Mouse (Mus musculus): ENCODE measurements around the gene Il3. TPM values are rescaled to one million over a fixed set of nuclear protein-coding genes. Genes with fewer than 3 reads are reported as not detected.

The Il3 gene
- polyA plus RNA-seq, 1 experiment from 2014 or later: not detected

- in situ Hi-C loops (cut with MboI; ENCODE audit: low pct_unique_long_range_greater_than_20kb): no loop called here
These were observed 17.9 kb downstream of the Il3 start, which contains the start of gene Csf2 for GRCm38 (mm10) chr11:54248940-54249717. Gene Csf2 (minus strand): TSS chr11:54249667.

GRCm38 (mm10) chr11:54247251-54247950 lies 19.7 kb downstream of the Il3 start:
- ATAC-seq (no peak), DNase-seq (ENCODE audit: low read depth, low spot score) (no peak)
- ChIA-PET POLR2A (no interaction called here), CTCF (interaction anchor here (1.5 kb wide), 1 partner anchor 102 kb away, joined by 5 read pairs; no protein-coding TSS in a partner anchor)
- TF ChIP-seq CTCF (IDR thresholded peaks at IDR 0.05): no peak
- H3K27me3 ChIP-seq: no peaks in the 10 kb centered on the region
- in situ Hi-C loops (cut with MboI; ENCODE audit: low pct_unique_long_range_greater_than_20kb): no loop called here

More at GRCm38 (mm10) chr11:54248940-54249717, 17.9 kb downstream of the Il3 start, which contains the start of gene Csf2:
- CTCF ChIA-PET: interaction anchor here (1.3 kb wide), 1 partner anchor 11 kb away, joined by 3 read pairs; no protein-coding TSS in a partner anchor
- no peak for TF ChIP-seq CTCF (IDR thresholded peaks at IDR 0.05)
- POLR2A ChIA-PET: interaction anchor here (1.3 kb wide), 1 partner anchor 98 kb away, joined by 3 read pairs; no protein-coding TSS in a partner anchor
- ATAC-seq: no peak
- no peaks in the 10 kb centered on the region for H3K27me3 ChIP-seq
- no peak for DNase-seq (ENCODE audit: low read depth, low spot score)

GRCm38 (mm10) chr11:54244465-54244864 lies 22.6 kb downstream of the Il3 start:
- ChIA-PET CTCF (interaction anchor here (0.8 to 1.6 kb wide), 4 partner anchors 9 to 114 kb away, joined by 3 to 4 read pairs (median 4); no protein-coding TSS in a partner anchor), POLR2A (no interaction called here)
- TF ChIP-seq CTCF (IDR thresholded peaks at IDR 0.05): no peak
- DNase-seq (ENCODE audit: low read depth, low spot score): no peak
- no peak for ATAC-seq
- H3K27me3 ChIP-seq: no peaks in the 10 kb centered on the region
- in situ Hi-C loops (cut with MboI; ENCODE audit: low pct_unique_long_range_greater_than_20kb): no loop called here

GRCm38 (mm10) chr11:54242494-54242893 lies 24.6 kb downstream of the Il3 start:
- POLR2A ChIA-PET: no interaction called here
- DNase-seq (ENCODE audit: low read depth, low spot score): no peak
- no peak for TF ChIP-seq CTCF (IDR thresholded peaks at IDR 0.05)
- in situ Hi-C loops (cut with MboI; ENCODE audit: low pct_unique_long_range_greater_than_20kb): no loop called here
- H3K27me3 ChIP-seq: no peaks in the 10 kb centered on the region
- CTCF ChIA-PET: interaction anchor here (0.9 kb wide), 1 partner anchor 22 kb away, joined by 3 read pairs; no protein-coding TSS in a partner anchor
- ATAC-seq: no peak

- no peak for TF ChIP-seq CTCF (IDR thresholded peaks at IDR 0.05)
- ChIA-PET POLR2A (interaction anchor here (0.8 kb wide), 1 partner anchor 17 kb away, joined by 3 read pairs; no protein-coding TSS in a partner anchor), CTCF (interaction anchor here (1.0 to 1.6 kb wide), 3 partner anchors 11 to 21 kb away, joined by 3 to 5 read pairs (median 3); no protein-coding TSS in a partner anchor)
- in situ Hi-C loops (cut with MboI; ENCODE audit: low pct_unique_long_range_greater_than_20kb): no loop called here
- no peaks in the 10 kb centered on the region for H3K27me3 ChIP-seq
- peak; percentile 54 for ATAC-seq
- DNase-seq (ENCODE audit: low read depth, low spot score): no peak
These were observed 30.1 kb downstream of the Il3 start for GRCm38 (mm10) chr11:54236939-54237338.

GRCm38 (mm10) chr11:54227478-54227877 lies 39.6 kb downstream of the Il3 start:
- no peaks in the 10 kb centered on the region for H3K27me3 ChIP-seq
- in situ Hi-C loops (cut with MboI; ENCODE audit: low pct_unique_long_range_greater_than_20kb): no loop called here
- no peak for TF ChIP-seq CTCF (IDR thresholded peaks at IDR 0.05)
- ChIA-PET CTCF (interaction anchor here (1.1 to 2.3 kb wide), 2 partner anchors 9 to 27 kb away, joined by 3 to 8 read pairs; no protein-coding TSS in a partner anchor), POLR2A (no interaction called here)
- ATAC-seq (no peak), DNase-seq (ENCODE audit: low read depth, low spot score) (no peak)

GRCm38 (mm10) chr11:54224475-54224986 lies 42.5 kb downstream of the Il3 start:
- no peaks in the 10 kb centered on the region for H3K27me3 ChIP-seq
- ChIA-PET POLR2A (no interaction called here), CTCF (interaction anchor here (1.2 to 1.6 kb wide), 3 partner anchors 9 to 20 kb away, joined by 3 to 5 read pairs (median 4); no protein-coding TSS in a partner anchor)
- TF ChIP-seq CTCF (IDR thresholded peaks at IDR 0.05): no peak
- in situ Hi-C loops (cut with MboI; ENCODE audit: low pct_unique_long_range_greater_than_20kb): no loop called here
- DNase-seq (ENCODE audit: low read depth, low spot score) (no peak), ATAC-seq (peak; percentile 26)

- DNase-seq (ENCODE audit: low read depth, low spot score) (no peak), ATAC-seq (peak; percentile 26)
- no peak for TF ChIP-seq CTCF (IDR thresholded peaks at IDR 0.05)
- CTCF ChIA-PET: interaction anchor here (1.1 to 1.2 kb wide), 3 partner anchors 10 to 66 kb away, joined by 3 to 4 read pairs (median 4); no protein-coding TSS in a partner anchor
- no peaks in the 10 kb centered on the region for H3K27me3 ChIP-seq
- POLR2A ChIA-PET: interaction anchor here (0.7 kb wide), 1 partner anchor 9 kb away, joined by 3 read pairs; no protein-coding TSS in a partner anchor
- in situ Hi-C loops (cut with MboI; ENCODE audit: low pct_unique_long_range_greater_than_20kb): no loop called here
These were observed 43.2 kb downstream of the Il3 start for GRCm38 (mm10) chr11:54223637-54224474.

- POLR2A ChIA-PET: no interaction called here
- in situ Hi-C loops (cut with MboI; ENCODE audit: low pct_unique_long_range_greater_than_20kb): loop anchor here (5.0 to 10.0 kb wide), 2 partner anchors 32 to 65 kb away; no protein-coding TSS in a partner anchor
- TF ChIP-seq CTCF (IDR thresholded peaks at IDR 0.05): no peak
- DNase-seq (ENCODE audit: low read depth, low spot score) (no peak), ATAC-seq (no peak)
- H3K27me3 ChIP-seq: no peaks in the 10 kb centered on the region
- CTCF ChIA-PET: no interaction called here
These were observed 47.0 kb downstream of the Il3 start for GRCm38 (mm10) chr11:54219903-54220740.
